Mouse (Mus musculus) thymus, postnatal 14 days (tissue): ENCODE measurements around the gene Cpm.
A peak's percentile ranks its signal among the peaks of the same experiment; 100 is the strongest.
"Not testable (repeated sequence)": the region's sequence is repeated elsewhere in the genome, so short reads cannot be mapped to it uniquely, and the experiment has no call there.

Experiments used
- DNase-seq: peaks from one replicate; pipeline ENCODE4 v3.0.0; 2021

Gene Cpm

DNA sequence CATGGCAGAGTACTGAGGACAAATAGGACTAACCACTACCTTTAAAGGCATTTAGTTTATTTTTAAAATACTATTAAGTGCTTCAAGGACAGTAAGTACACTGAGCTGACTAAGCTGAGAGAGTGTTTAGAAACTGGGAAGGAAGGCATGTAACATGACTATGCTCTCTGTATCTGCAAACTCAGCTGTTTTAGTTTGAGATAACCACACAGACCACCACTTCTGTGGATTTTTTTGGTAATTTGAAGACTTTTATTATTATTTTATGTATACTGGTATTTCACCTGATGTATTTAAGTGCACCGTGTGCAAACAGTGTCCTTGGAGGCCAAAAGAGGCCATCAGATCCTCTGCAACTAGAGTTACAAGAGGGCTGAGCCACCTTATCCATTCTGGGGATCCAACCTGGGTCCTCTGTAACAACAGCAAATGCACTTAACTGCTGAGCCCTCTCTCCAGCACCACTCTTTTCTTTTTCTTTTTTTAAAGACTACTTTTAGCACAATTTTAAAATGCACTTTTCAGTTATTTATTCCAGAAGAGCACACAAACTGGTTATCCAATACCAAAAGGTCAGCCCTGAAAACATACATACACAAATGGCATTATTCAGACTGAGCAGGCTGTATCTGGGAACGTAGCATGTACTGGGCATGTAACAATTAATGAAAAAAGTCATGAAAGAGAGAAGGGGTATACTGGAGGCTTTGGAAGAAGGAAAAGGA is 78.0 kb downstream of the Cpm start:
- DNase-seq: no peak

DNA sequence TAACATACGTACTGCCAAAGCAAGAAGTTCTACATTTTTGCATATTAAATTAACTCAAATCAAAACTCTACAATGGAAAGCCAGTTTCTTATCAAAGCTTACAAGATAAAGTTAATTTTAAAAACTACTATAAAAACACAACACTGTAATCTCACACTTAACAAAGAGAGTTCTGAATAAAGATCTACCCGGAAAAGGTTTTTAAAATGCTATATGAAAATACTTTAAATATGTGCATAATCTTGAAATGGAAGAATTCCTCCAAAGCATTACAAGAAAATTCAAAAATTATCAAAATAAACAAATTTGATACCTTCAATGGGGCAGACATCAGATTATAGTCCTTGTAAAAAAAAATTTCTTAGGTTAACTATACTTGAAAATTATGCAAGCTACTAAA is 79.1 kb downstream of the Cpm start:
- DNase-seq: no peak

- DNase-seq: no peak
Measured at GRCm38 (mm10) chr10:117708856-117709255, 79.6 kb downstream of the Cpm start.

- DNase-seq: no peak
Measured at GRCm38 (mm10) chr10:117709326-117709830, 80.1 kb downstream of the Cpm start.

- DNase-seq: peak; percentile 87
Measured at GRCm38 (mm10) chr10:117709930-117710603, 80.8 kb downstream of the Cpm start.

- DNase-seq: peak; percentile 98
Measured at GRCm38 (mm10) chr10:117710604-117711141, 81.4 kb downstream of the Cpm start, which contains the start of gene Mdm2. Gene Mdm2, minus strand, starts transcription at chr10:117710758.

DNA sequence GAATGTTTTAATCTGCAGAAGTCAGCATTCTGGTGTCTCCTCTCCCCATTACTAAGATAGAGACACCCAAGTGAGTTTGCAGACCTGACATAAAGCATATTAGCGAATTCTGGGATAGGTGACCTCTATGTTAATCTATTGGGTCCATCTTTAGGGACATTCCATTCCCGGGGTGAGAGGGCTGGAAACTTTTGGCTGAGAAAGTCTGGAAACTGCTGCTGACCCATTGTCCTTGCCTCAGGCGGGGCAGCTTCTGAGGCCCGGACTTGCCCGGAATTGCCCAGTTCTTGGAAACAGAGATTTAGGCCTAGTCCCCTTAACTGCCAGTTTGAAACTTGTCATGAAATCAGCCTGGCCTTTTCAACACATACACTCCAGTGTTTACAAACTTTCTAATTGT is 82.1 kb downstream of the Cpm start:
- DNase-seq: peak; percentile 12

DNA sequence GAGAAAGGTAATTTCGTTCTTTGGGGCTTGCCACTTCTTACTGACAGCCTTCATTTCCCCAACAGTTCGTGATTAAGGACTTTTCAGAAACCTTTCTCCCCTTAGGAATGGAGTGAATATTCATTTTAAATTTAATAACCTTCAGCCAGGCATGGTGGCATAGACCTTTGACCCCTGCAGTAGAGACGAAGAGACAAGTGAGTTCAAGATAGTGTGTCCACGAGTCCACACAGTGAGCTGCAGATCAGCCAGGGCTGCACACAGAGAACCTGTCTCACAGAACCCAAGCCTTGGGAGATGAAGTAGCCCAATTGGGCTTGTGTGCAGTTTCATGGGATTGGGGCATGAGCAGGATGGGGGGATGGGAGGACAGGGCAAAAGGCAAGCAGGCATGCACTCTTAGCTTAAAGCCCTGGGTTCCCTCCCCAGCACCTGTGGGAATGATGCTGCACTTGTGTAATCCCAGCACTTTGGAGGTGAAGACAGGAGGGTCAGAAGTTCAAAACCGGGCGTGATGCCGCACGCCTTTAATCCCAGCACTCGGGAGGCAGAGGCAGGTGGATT is 83.0 kb downstream of the Cpm start:
- DNase-seq: no peak

DNA sequence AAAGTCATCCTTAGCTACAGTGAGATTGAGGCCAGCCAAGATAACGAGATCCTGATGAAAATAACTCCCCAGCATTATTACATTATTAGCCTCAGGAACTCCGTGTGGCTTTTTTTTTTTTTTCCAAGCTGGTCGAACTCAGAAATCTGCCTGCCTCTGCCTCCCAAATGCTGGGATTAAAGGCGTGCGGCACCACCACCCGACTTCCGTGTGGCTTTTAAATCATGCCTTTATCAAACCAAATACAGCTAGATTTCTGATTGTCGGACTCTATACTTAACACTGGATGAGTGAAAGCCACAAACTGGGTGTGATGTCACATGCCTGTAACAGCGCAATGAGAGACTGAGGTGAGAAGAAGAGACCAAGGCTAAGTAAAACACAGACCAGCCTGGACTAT is 83.6 kb downstream of the Cpm start:
- DNase-seq: no peak

DNA sequence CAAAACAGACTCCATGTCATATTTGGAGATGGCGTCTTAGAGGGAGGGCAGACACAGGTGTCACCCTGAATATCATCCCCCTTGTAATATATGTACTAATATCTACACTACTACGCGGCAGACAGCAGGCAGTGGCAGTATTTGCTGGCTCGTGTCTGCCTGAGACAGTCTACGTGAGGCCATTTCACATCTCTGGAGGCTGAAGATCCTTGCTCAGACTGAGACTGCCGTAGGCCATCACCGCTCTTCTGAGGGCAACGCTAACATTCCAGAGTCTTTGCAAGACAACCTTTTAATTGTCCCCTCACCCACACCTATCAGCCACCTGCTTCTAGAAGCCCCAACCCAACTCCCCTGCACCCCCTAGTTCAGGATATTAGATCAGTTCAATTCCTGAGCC is 84.2 kb downstream of the Cpm start:
- DNase-seq: no peak

DNA sequence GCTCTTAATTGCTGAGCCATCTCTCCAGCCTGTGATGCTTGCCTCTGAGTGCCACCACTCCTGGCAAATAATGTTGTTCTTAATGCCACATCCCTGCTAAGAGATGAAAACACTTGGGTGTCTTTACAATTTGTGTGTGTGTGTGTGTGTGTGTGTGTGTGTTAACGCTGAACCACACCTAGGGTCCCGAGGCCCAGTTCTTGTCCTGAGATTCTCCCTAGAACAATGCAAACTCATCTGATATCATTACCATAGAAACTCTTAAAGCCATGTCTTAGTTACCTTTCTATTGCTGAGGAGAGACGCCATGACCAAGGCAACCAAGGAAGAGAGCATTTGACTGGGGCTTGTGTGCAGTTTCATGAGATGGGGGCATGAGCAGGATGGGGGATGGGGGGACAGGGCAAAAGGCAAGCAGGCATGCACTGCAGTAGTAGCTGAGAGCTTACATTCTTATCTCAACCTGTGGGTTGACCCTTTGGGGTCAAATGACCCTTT is 84.8 kb downstream of the Cpm start:
- no peak for DNase-seq

GRCm38 (mm10) chr10:117714928-117715500 is 85.7 kb downstream of the Cpm start:
- no peak for DNase-seq

DNA sequence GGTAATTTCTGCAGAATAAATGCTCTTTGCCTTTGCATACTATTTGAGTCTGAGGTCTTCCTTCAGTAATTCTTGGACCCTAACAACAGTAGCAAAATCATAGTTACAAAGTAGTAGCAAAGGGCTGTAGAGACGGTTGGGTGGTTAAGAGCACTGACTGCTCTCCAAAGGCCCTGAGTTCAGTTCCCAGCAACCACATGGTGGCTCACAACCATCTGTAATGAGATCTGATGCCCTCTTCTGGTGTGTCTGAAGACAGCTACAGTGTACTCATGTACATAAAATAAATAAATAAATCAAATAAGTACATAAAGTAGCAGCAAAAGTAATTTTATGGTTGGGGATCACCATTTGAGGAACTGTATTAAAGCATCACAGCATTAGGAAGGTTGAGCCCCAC is 86.4 kb downstream of the Cpm start:
- DNase-seq: not testable (repeated sequence)

DNA sequence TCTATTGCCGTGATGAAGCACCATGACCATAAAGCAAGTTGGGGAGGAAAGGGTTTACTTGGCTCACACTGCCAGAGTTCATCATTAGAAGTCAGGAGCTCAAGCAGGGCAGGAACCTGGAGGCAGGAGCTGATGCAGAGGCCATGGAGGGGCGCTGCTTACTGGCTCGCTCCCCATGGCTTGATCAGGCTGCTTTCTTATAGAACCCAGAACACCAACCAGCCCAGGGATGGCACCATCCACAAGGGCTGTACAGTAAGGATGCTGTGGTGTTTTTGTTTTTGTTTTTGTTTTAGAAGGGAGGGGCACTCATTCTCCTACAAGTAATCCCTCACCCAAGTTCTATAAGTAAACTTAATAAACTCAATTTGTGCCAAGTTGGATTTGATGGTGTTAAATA is 87.4 kb downstream of the Cpm start:
- no peak for DNase-seq

- no peak for DNase-seq
Measured at GRCm38 (mm10) chr10:117717583-117717982, 88.3 kb downstream of the Cpm start.

DNA sequence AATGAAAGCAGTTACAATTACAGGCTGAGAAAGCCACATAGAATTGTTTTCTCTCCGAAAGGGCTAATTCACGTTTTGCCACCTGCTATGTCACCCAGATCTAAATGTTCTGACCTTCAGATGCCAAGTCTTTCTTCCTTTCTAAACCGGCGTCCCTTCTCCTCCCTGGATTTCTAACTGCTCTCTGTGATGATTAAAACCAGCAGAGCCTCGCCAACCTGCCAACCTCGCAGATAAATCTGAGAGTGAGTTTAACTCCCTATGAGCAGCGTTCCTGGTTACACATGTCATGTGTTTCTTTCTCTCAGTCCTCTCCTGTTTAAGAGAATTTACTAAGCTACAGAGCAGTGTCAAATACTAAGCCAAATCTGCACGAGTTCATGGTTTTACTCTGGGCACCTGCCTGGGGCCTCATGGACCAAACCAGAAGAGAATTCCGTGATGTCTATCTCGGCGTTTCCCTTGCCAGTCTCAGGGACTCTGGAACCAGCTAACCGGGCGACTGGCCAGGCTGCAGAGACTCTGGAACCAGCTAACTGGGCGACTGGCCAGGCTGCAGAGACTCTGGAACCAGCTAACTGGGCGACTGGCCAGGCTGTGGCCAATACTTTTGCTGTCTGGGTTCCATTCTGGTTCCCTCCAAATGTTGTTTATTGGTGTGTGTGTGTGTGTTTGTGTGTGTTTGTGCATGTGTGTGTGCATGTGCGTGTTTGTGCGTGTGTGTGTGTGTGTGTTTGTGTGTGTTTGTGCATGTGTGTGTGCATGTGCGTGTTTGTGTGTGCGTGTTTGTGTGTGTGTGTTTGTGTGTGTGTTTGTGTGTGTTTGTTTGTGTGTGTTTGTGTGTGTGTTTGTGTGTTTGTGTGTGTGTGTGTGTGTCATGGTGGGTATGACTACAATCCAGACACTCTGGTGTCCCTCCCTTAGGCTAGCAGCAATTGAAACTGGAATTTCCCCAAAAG is 89.1 kb downstream of the Cpm start:
- DNase-seq: no peak

DNA sequence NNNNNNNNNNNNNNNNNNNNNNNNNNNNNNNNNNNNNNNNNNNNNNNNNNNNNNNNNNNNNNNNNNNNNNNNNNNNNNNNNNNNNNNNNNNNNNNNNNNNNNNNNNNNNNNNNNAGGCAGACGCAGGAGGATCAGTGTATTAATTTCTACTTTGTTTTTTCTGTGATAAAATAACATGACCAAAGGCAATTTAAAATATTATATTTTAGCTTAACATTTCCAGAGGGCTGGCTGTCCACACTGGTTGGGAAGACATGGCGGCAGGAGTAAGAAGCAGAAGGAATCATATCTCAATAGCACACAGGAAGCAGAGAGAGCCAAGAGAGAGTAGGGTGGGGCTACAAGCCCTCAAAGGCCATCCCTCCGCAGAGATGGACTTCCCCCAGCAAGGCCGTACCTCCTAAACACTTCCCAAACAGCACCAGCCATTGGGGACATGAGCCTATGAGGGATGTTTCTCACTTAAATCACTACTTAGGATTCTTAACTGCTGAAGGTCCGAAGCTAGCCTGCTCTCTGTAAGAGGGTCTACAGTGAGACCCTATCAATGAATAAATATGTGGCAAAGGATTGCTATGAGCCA is 94.9 kb downstream of the Cpm start:
- DNase-seq: no peak

DNA sequence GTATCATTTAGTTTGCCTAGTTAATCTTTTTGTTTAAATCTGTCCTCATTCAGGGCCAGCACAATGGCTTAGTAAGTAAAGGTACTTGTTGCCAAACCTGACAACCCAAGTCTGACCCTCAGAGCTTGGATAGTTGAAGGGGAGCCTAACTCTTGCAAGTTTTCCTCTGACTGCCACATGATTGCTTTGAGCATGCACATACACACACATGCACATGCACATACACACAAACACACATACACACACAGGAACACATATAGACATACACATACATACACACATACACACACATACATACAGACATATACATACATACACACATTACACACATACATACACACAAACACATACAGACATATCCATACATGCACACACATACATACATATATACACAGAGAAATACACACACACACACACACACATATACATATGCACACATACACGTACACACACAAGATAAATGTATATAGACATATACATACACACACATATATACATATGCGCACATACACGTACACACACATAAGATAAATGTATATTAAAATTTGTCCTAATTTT is 95.6 kb downstream of the Cpm start:
- no peak for DNase-seq

DNA sequence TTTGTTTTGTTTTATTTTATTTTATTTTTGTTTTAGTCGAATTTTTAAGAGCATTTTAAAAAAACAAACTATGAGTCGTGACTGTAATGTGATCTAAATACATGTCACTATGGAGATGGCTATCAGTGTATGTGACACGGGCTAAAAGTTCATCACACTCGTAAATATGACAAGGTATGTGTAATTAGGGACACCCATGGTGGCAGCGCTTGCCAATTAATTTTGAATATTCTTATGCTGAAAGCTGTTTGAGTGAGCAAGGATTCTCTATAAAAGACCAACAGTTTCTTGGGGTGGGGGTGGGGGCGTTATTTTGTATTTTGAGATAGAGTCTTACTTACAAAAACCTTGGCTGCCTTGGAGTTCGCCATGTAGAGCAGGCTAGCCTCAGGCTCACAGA is 96.4 kb downstream of the Cpm start:
- DNase-seq: no peak

DNA sequence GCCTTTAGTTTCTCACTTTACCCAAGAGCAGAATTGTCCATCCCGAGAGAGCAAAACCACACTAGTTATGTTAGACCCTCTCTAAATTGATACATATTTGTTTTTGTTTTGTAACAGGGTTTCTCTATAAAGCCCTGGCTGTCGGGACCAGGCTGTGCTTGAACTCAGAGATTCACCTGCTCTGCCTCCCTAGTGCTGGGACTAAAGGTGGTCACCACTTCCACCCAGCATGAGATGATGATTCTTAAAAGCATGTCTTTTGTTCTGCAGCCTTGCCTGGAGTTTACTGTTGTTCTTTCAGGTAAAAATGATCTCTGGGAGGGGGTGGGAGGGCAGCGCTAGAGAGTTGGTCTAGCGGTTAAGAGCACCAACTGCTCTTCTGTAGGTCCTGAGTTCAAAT is 97.0 kb downstream of the Cpm start:
- DNase-seq: no peak

DNA sequence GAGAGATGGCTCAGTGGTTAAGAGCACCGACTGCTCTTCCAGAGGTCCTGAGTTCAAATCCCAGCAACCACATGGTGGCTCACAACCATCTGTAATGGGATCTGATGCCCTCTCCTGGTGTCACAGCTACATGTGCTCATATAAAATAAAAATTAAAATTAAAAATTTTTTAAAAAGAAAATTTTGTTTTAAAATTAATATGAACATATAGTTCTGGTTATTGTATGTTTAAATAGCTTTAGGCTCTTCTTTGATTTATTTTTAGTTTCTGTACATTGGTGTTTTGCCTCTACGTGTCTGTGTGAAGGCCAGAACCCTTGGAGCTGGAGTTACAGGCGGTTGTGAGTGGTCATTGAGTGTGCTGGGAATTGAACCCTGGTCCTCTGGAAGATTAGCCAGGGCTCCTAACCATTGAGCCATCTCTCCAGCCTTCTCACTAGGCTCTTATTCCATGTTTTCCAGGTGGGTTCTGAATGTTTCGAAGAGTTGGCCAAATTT is 97.6 kb downstream of the Cpm start:
- no peak for DNase-seq
